Mouse (Mus musculus) CH12.LX (cell line): ENCODE results near the gene Fam219a.

Experiments used
- CTCF ChIP-seq, 2 experiments: IDR thresholded peaks in 1 of 2; conservative IDR thresholded peaks in 1 of 2; 2 replicates each; pipeline ENCODE4 v1.5.1; 2011 to 2012; ENCODE audit warnings: low read depth in 2 of 2, low read length in 2 of 2, improper control_type of control experiment in 1 of 2, inconsistent platforms in 1 of 2, mild to moderate bottlenecking in 1 of 2, moderate library complexity in 1 of 2
- MEF2A ChIP-seq: IDR thresholded peaks from 2 replicates; pipeline ENCODE4 v1.6.1; 2014; ENCODE audit warnings: low read depth, mild to moderate bottlenecking, inconsistent platforms, low read length, improper control_type of control experiment, borderline replicate concordance
- NELFE ChIP-seq: IDR thresholded peaks from 2 replicates; pipeline ENCODE4 v1.6.1; 2011; ENCODE audit warnings: low read depth, low read length, improper control_type of control experiment
- NRF1 ChIP-seq: IDR thresholded peaks from 2 replicates; pipeline ENCODE4 v1.6.1; 2014; ENCODE audit warnings: low read depth, mild to moderate bottlenecking, inconsistent platforms, low read length, improper control_type of control experiment, moderate library complexity
- POLR2A ChIP-seq: IDR thresholded peaks from 2 replicates; pipeline ENCODE4 v1.6.1; 2011; ENCODE audit warnings: low read depth, mild to moderate bottlenecking, improper control_type of control experiment, low read length
- RCOR1 ChIP-seq: conservative IDR thresholded peaks from 2 replicates; pipeline ENCODE4 v1.6.1; 2012; ENCODE audit warnings: low read depth, mild to moderate bottlenecking, inconsistent platforms, low read length, improper control_type of control experiment
- TCF12 ChIP-seq: IDR thresholded peaks from 2 replicates; pipeline ENCODE4 v1.6.1; 2014; ENCODE audit warnings: low read depth, mild to moderate bottlenecking, inconsistent platforms, low read length, improper control_type of control experiment
- USF1 ChIP-seq: IDR thresholded peaks from 2 replicates; pipeline ENCODE4 v1.6.1; 2014; ENCODE audit warnings: low read depth, mild to moderate bottlenecking, inconsistent platforms, low read length, improper control_type of control experiment

- TF ChIP-seq TCF12, result no peak
- no peak for TF ChIP-seq POLR2A
- no peak for TF ChIP-seq RCOR1
- no peak for TF ChIP-seq NELFE
- TF ChIP-seq CTCF (conservative IDR thresholded peaks at IDR 0.05 in 1 of 2, IDR thresholded peaks at IDR 0.05 in 1 of 2; ENCODE audit: low read depth in 2 of 2, low read length in 2 of 2), result no peak
- no peak for TF ChIP-seq NRF1
- no peak for TF ChIP-seq MEF2A
- TF ChIP-seq USF1, result no peak
Observed at GRCm38 (mm10) chr4:41477648-41478160, 91.6 kb downstream of the Fam219a start.
